Mouse (Mus musculus): Measurements from ENCODE around the gene Gas1. TPM values are rescaled to one million over a fixed set of nuclear protein-coding genes. Genes with fewer than 3 reads are reported as not detected.

Gas1 gene
- total and polyA plus RNA-seq, 2 experiments: 13.9 to 28.2 TPM

DNA sequence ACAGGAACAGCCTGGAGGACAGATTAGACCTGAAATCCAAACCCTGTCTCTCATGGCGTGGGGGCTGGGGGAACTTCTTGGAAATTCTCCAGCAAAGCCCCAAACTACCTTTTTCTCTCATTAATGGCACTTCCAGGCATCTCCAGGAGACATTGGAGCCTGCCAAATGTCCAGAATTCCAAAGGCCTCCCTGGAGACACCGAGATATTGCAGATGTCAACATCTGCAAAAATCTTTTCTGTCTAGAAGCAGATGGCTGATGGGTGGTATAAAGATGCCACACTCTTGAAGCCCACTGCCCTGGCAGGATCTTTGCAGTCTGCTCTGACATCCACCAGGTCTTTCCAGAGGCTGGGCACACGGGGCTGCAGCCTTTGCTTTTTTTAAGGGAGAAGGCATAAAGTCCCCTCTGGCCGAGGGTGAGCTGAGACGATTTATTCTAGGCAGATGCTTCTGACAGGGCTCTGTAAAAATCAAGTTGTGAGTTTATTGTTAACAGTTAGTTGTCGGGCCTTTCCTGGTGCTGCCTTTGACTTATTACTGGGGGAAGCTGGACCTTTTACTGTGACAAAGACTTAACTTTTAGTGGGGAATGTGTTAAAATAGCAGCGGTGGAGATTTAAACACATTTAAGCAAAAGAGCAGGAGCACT is 4.7 kb downstream of the Gas1 start:
- H3K9ac ChIP-seq (ENCODE audit: low read depth, low read length): no peak overlapping the region
- H3K4me1 ChIP-seq (ENCODE audit: control insufficient read depth, insufficient read depth, low read length): peaks cover 6% of the 10 kb centered on the region; the same call in 1 of the 2 replicates
- TF ChIP-seq POLR2A (IDR thresholded peaks at IDR 0.05; ENCODE audit: extremely low read depth, insufficient read depth, low read length) (no peak), CTCF (IDR thresholded peaks at IDR 0.05; ENCODE audit: low read depth, low read length) (no peak)
- no peaks in the 10 kb centered on the region; the same call in 1 of the 2 replicates for H3K79me2 ChIP-seq (ENCODE audit: control insufficient read depth, insufficient read depth, low read length)
- H3K27me3 ChIP-seq (ENCODE audit: control insufficient read depth, insufficient read depth, low read length): no peaks in the 10 kb centered on the region
- DNase-seq (ENCODE audit: extremely low read depth, low read depth, low spot score): no peak
- H3K4me3 ChIP-seq (ENCODE audit: insufficient read depth, low read depth, low read length): no peak overlapping the region
- no peaks in the 10 kb centered on the region for H3K36me3 ChIP-seq (ENCODE audit: control insufficient read depth, insufficient read depth, low read length)
- no peak overlapping the region for H3K27ac ChIP-seq (replicated peaks; ENCODE audit: insufficient read depth, low read depth, low read length)
- WGBS: 60% methylated on average over 7 of the region's 7 CpGs

- Histone ChIP-seq H3K79me2 (ENCODE audit: control insufficient read depth, insufficient read depth, low read length) (no peaks in the 10 kb centered on the region; the same call in 1 of the 2 replicates), H3K4me1 (ENCODE audit: control insufficient read depth, insufficient read depth, low read length) (peaks cover 6% of the 10 kb centered on the region; the same call in 1 of the 2 replicates), H3K27ac (replicated peaks; ENCODE audit: insufficient read depth, low read depth, low read length) (no peak overlapping the region), H3K36me3 (ENCODE audit: control insufficient read depth, insufficient read depth, low read length) (no peaks in the 10 kb centered on the region), H3K4me3 (ENCODE audit: insufficient read depth, low read depth, low read length) (no peak overlapping the region), H3K9ac (ENCODE audit: low read depth, low read length) (no peak overlapping the region), H3K27me3 (ENCODE audit: control insufficient read depth, insufficient read depth, low read length) (no peaks in the 10 kb centered on the region)
- no peak for DNase-seq (ENCODE audit: extremely low read depth, low read depth, low spot score)
- TF ChIP-seq POLR2A (IDR thresholded peaks at IDR 0.05; ENCODE audit: extremely low read depth, insufficient read depth, low read length): no peak
- no peak for TF ChIP-seq CTCF (IDR thresholded peaks at IDR 0.05; ENCODE audit: low read depth, low read length)
- 89% methylated on average over 8 of the region's 8 CpGs for WGBS
Observed at GRCm38 (mm10) chr13:60171781-60172180, 5.4 kb downstream of the Gas1 start.

- no peak overlapping the region for H3K27ac ChIP-seq (replicated peaks; ENCODE audit: insufficient read depth, low read depth, low read length)
- H3K9ac ChIP-seq (ENCODE audit: low read depth, low read length): no peak overlapping the region
- no peaks in the 10 kb centered on the region for H3K27me3 ChIP-seq (ENCODE audit: control insufficient read depth, insufficient read depth, low read length)
- H3K4me1 ChIP-seq (ENCODE audit: control insufficient read depth, insufficient read depth, low read length): peaks cover 6% of the 10 kb centered on the region; the same call in 1 of the 2 replicates
- H3K36me3 ChIP-seq (ENCODE audit: control insufficient read depth, insufficient read depth, low read length): no peaks in the 10 kb centered on the region
- H3K79me2 ChIP-seq (ENCODE audit: control insufficient read depth, insufficient read depth, low read length): no peaks in the 10 kb centered on the region; the same call in 1 of the 2 replicates
- TF ChIP-seq CTCF (IDR thresholded peaks at IDR 0.05; ENCODE audit: low read depth, low read length) (no peak), POLR2A (IDR thresholded peaks at IDR 0.05; ENCODE audit: extremely low read depth, insufficient read depth, low read length) (no peak)
- no peak overlapping the region for H3K4me3 ChIP-seq (ENCODE audit: insufficient read depth, low read depth, low read length)
- WGBS: 82% methylated on average over 21 of the region's 21 CpGs
- no peak for DNase-seq (ENCODE audit: extremely low read depth, low read depth, low spot score)
Observed at GRCm38 (mm10) chr13:60170898-60171715, 6.1 kb downstream of the Gas1 start.

DNA sequence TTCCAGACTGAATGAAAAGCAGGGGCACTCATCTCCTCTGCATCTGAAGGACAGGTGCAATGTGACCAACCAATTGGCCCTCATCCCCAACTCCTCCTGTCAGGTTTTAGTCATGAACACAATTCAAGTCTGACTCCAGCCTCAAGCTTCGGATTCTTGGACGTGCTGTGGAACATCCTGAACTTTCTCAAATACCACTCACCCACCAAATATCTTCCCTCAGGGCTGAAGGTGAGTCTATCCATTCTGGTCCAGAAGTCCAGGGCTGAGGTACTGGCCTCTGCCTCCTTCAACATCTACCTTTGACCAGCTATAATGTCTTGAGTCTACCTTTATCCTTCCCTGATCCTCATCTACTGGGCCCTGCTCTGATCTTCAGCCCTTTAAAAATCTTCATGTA is 8.1 kb downstream of the Gas1 start:
- no peaks in the 10 kb centered on the region for H3K79me2 ChIP-seq (ENCODE audit: control insufficient read depth, insufficient read depth, low read length)
- WGBS: 98% methylated on average over 2 of the region's 2 CpGs

GRCm38 (mm10) chr13:60156294-60157126 is 20.7 kb downstream of the Gas1 start:
- no peak for TF ChIP-seq CTCF (IDR thresholded peaks at IDR 0.05; ENCODE audit: low read depth, low read length)
- no peak for TF ChIP-seq POLR2A (IDR thresholded peaks at IDR 0.05; ENCODE audit: extremely low read depth, insufficient read depth, low read length)
- H3K4me1 ChIP-seq (ENCODE audit: control insufficient read depth, insufficient read depth, low read length): no peaks in the 10 kb centered on the region
- H3K36me3 ChIP-seq (ENCODE audit: control insufficient read depth, insufficient read depth, low read length): no peaks in the 10 kb centered on the region
- no peaks in the 10 kb centered on the region for H3K79me2 ChIP-seq (ENCODE audit: control insufficient read depth, insufficient read depth, low read length)
- H3K4me3 ChIP-seq (ENCODE audit: insufficient read depth, low read depth, low read length): no peak overlapping the region
- WGBS: 57% methylated on average over 19 of the region's 19 CpGs
- no peak overlapping the region for H3K27ac ChIP-seq (replicated peaks; ENCODE audit: insufficient read depth, low read depth, low read length)
- no peak overlapping the region for H3K9ac ChIP-seq (ENCODE audit: low read depth, low read length)
- no peak for DNase-seq (ENCODE audit: extremely low read depth, low read depth, low spot score)
- H3K27me3 ChIP-seq (ENCODE audit: control insufficient read depth, insufficient read depth, low read length): no peaks in the 10 kb centered on the region

More for the DNA sequence above, 8.1 kb downstream of the Gas1 start:
- no peaks in the 10 kb centered on the region for H3K36me3 ChIP-seq (ENCODE audit: control insufficient read depth, insufficient read depth, low read length)
- no peak overlapping the region for H3K27ac ChIP-seq (replicated peaks; ENCODE audit: insufficient read depth, low read depth, low read length)
- no peak overlapping the region for H3K4me3 ChIP-seq (ENCODE audit: insufficient read depth, low read depth, low read length)
- DNase-seq (ENCODE audit: extremely low read depth, low read depth, low spot score): no peak
- H3K4me1 ChIP-seq (ENCODE audit: control insufficient read depth, insufficient read depth, low read length): peaks cover 4% of the 10 kb centered on the region; the same call in 1 of the 2 replicates
- H3K27me3 ChIP-seq (ENCODE audit: control insufficient read depth, insufficient read depth, low read length): no peaks in the 10 kb centered on the region
- no peak for TF ChIP-seq POLR2A (IDR thresholded peaks at IDR 0.05; ENCODE audit: extremely low read depth, insufficient read depth, low read length)
- no peak for TF ChIP-seq CTCF (IDR thresholded peaks at IDR 0.05; ENCODE audit: low read depth, low read length)
- no peak overlapping the region for H3K9ac ChIP-seq (ENCODE audit: low read depth, low read length)

Data from liver, adult 2 months (tissue).